Mouse (Mus musculus) testis, adult 2 months (tissue): ENCODE measurements at regions not wholly inside any gene's neighbourhood (a gene's known extent, or its start where the extent isn't known, plus 50 kb on each side); places are given as distances from the start of the nearest gene placed in this dataset.

Source experiments
- CTCF ChIP-seq: fragments of 200-500 bp; IDR thresholded peaks from 2 replicates; pipeline ENCODE4 v1.5.1; 2012; ENCODE audit warnings: low read depth, mild to moderate bottlenecking, inconsistent platforms, low read length, moderate library complexity; ENCODE audit not compliant: control insufficient read depth, insufficient read depth, insufficient replicate concordance
- POLR2A ChIP-seq: fragments of 200-500 bp; IDR thresholded peaks from 2 replicates; pipeline ENCODE4 v1.6.1; 2012; ENCODE audit warnings: low read depth, mild to moderate bottlenecking, inconsistent platforms, low read length, moderate library complexity; ENCODE audit not compliant: control insufficient read depth

DNA sequence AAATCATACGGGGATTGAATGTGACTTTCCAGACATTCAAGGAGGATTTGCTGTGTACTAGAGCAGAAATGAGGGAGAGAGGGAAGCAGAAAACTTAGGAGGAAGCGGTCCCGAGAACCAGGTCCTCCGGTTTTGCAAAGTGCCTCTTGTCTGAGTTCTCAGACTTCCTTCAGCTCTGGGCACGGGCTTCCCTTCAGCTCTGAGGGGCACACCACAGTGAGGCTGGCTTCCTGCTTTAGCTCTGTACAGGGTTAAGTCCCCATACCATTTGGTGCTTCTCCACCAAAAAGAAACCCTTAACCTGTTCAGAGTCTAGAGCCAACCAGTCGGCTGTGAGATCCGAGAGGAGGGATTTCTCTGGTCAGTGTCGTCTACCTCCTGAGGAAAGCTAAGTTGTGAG lies 167.8 kb upstream of the Sh3bp4 start:
- TF ChIP-seq POLR2A (no peak), CTCF (no peak)
